Mouse (Mus musculus): ENCODE data around the gene Cyb561d2. TPM values are rescaled to one million over a fixed set of nuclear protein-coding genes. Genes with fewer than 3 reads are reported as not detected.
"Not testable (repeated sequence)": the region's sequence is repeated elsewhere in the genome, so short reads cannot be mapped to it uniquely, and the experiment has no call there.

Cyb561d2 gene
- polyA plus RNA-seq, 1 experiment from 2014 or later, result 7.6 TPM

GRCm38 (mm10) chr9:107578587-107578986 lies 36.6 kb upstream of the Cyb561d2 start, which contains the start of gene Naa80:
TSS of gene Naa80 (plus strand) at chr9:107578887.
- peak within 1 kb of the TSS; percentile 95 for H3K27ac ChIP-seq
- H3K4me3 ChIP-seq (ENCODE audit: inconsistent target), result peak within 1 kb of the TSS; percentile 83
- no peaks in the 10 kb centered on the region for H3K36me3 ChIP-seq (ENCODE audit: inconsistent target)
- H3K79me2 ChIP-seq (ENCODE audit: inconsistent target), result peaks cover 29% of the 10 kb centered on the region
- WGBS (ENCODE audit: missing documents), result 90% methylated on average over 2 of the region's 3 CpGs

- WGBS (ENCODE audit: missing documents), result 93% methylated on average over 10 of the region's 10 CpGs
- H3K27ac ChIP-seq, result peak overlapping the region; percentile 95
- peaks cover 29% of the 10 kb centered on the region for H3K79me2 ChIP-seq (ENCODE audit: inconsistent target)
- no peaks in the 10 kb centered on the region for H3K36me3 ChIP-seq (ENCODE audit: inconsistent target)
- peak overlapping the region; percentile 60 for H3K4me3 ChIP-seq (ENCODE audit: inconsistent target)
These were observed 35.9 kb upstream of the Cyb561d2 start for GRCm38 (mm10) chr9:107577871-107578270.

GRCm38 (mm10) chr9:107576357-107577107 lies 34.5 kb upstream of the Cyb561d2 start, which contains the start of gene Hyal1:
TSS of gene Hyal1 (plus strand) at chr9:107576927.
- H3K79me2 ChIP-seq (ENCODE audit: inconsistent target), result peaks cover 29% of the 10 kb centered on the region
- H3K36me3 ChIP-seq (ENCODE audit: inconsistent target), result peaks cover 10% of the 10 kb centered on the region; the same call in 1 of the 2 replicates
- peak within 1 kb of the TSS; percentile 95 for H3K27ac ChIP-seq
- 54% methylated on average over 16 of the region's 16 CpGs for WGBS (ENCODE audit: missing documents)
- H3K4me3 ChIP-seq (ENCODE audit: inconsistent target), result peak within 1 kb of the TSS; percentile 60

- WGBS (ENCODE audit: missing documents), result 96% methylated on average over 14 of the region's 14 CpGs
- Histone ChIP-seq H3K27ac (peak overlapping the region; percentile 54; the same call in 1 of the 2 replicates), H3K79me2 (ENCODE audit: inconsistent target) (peaks cover 22% of the 10 kb centered on the region), H3K4me3 (ENCODE audit: inconsistent target) (no peak overlapping the region), H3K36me3 (ENCODE audit: inconsistent target) (peaks cover 10% of the 10 kb centered on the region; the same call in 1 of the 2 replicates)
These were observed 33.8 kb upstream of the Cyb561d2 start for GRCm38 (mm10) chr9:107575579-107576356.

- not testable (repeated sequence) for H3K36me3 ChIP-seq (ENCODE audit: inconsistent target); H3K4me3 ChIP-seq (ENCODE audit: inconsistent target); H3K27ac ChIP-seq
- peaks cover 31% of the 10 kb centered on the region for H3K79me2 ChIP-seq (ENCODE audit: inconsistent target)
- 89% methylated on average over 6 of the region's 6 CpGs for WGBS (ENCODE audit: missing documents)
These were observed 31.8 kb upstream of the Cyb561d2 start for GRCm38 (mm10) chr9:107573774-107574173.

GRCm38 (mm10) chr9:107572327-107572662 lies 30.3 kb upstream of the Cyb561d2 start:
- Histone ChIP-seq H3K79me2 (ENCODE audit: inconsistent target) (peaks cover 16% of the 10 kb centered on the region), H3K36me3 (ENCODE audit: inconsistent target) (peaks cover 10% of the 10 kb centered on the region; the same call in 1 of the 2 replicates), H3K4me3 (ENCODE audit: inconsistent target) (no peak overlapping the region), H3K27ac (no peak overlapping the region)
- WGBS (ENCODE audit: missing documents), result 92% methylated on average over 2 of the region's 2 CpGs

- Histone ChIP-seq H3K79me2 (ENCODE audit: inconsistent target) (peaks cover 11% of the 10 kb centered on the region; the same call in 1 of the 2 replicates), H3K27ac (no peak overlapping the region), H3K36me3 (ENCODE audit: inconsistent target) (peaks cover 10% of the 10 kb centered on the region; the same call in 1 of the 2 replicates), H3K4me3 (ENCODE audit: inconsistent target) (no peak overlapping the region)
- 95% methylated on average over 22 of the region's 22 CpGs for WGBS (ENCODE audit: missing documents)
These were observed 29.7 kb upstream of the Cyb561d2 start for GRCm38 (mm10) chr9:107571534-107572326.

GRCm38 (mm10) chr9:107570845-107571244 lies 28.9 kb upstream of the Cyb561d2 start:
- Histone ChIP-seq H3K4me3 (ENCODE audit: inconsistent target) (no peak overlapping the region), H3K79me2 (ENCODE audit: inconsistent target) (peaks cover 11% of the 10 kb centered on the region; the same call in 1 of the 2 replicates), H3K36me3 (ENCODE audit: inconsistent target) (peaks cover 10% of the 10 kb centered on the region; the same call in 1 of the 2 replicates), H3K27ac (no peak overlapping the region)
- WGBS (ENCODE audit: missing documents), result 96% methylated on average over 20 of the region's 21 CpGs

- Histone ChIP-seq H3K36me3 (ENCODE audit: inconsistent target) (peaks cover 10% of the 10 kb centered on the region; the same call in 1 of the 2 replicates), H3K27ac (peak overlapping the region; percentile 91; the same call in 1 of the 2 replicates), H3K4me3 (ENCODE audit: inconsistent target) (peak overlapping the region; percentile 49), H3K79me2 (ENCODE audit: inconsistent target) (peaks cover 11% of the 10 kb centered on the region; the same call in 1 of the 2 replicates)
- 86% methylated on average over 13 of the region's 13 CpGs for WGBS (ENCODE audit: missing documents)
These were observed 28.0 kb upstream of the Cyb561d2 start for GRCm38 (mm10) chr9:107570016-107570415.

- Histone ChIP-seq H3K27ac (peak overlapping the region; percentile 91), H3K36me3 (ENCODE audit: inconsistent target) (peaks cover 10% of the 10 kb centered on the region; the same call in 1 of the 2 replicates), H3K4me3 (ENCODE audit: inconsistent target) (peak overlapping the region; percentile 49), H3K79me2 (ENCODE audit: inconsistent target) (peaks cover 14% of the 10 kb centered on the region; the same call in 1 of the 2 replicates)
- WGBS (ENCODE audit: missing documents), result under 1% methylated on average over 23 of the region's 23 CpGs
These were observed 27.3 kb upstream of the Cyb561d2 start for GRCm38 (mm10) chr9:107569270-107569669.

- 4% methylated on average over 40 of the region's 41 CpGs for WGBS (ENCODE audit: missing documents)
- peaks cover 10% of the 10 kb centered on the region; the same call in 1 of the 2 replicates for H3K36me3 ChIP-seq (ENCODE audit: inconsistent target)
- peak overlapping the region; percentile 49 for H3K4me3 ChIP-seq (ENCODE audit: inconsistent target)
- peak overlapping the region; percentile 91 for H3K27ac ChIP-seq
- peaks cover 21% of the 10 kb centered on the region; the same call in 1 of the 2 replicates for H3K79me2 ChIP-seq (ENCODE audit: inconsistent target)
These were observed 26.6 kb upstream of the Cyb561d2 start for GRCm38 (mm10) chr9:107568331-107569261.

- H3K36me3 ChIP-seq (ENCODE audit: inconsistent target), result peaks cover 10% of the 10 kb centered on the region; the same call in 1 of the 2 replicates
- 71% methylated on average over 18 of the region's 18 CpGs for WGBS (ENCODE audit: missing documents)
- H3K4me3 ChIP-seq (ENCODE audit: inconsistent target), result peak within 1 kb of the TSS; percentile 49
- peaks cover 24% of the 10 kb centered on the region; the same call in 1 of the 2 replicates for H3K79me2 ChIP-seq (ENCODE audit: inconsistent target)
- H3K27ac ChIP-seq, result peak within 1 kb of the TSS; percentile 91
These were observed 25.8 kb upstream of the Cyb561d2 start, which contains the start of gene Hyal2 for GRCm38 (mm10) chr9:107567702-107568319. TSS of gene Hyal2 (plus strand) at chr9:107567945.

Measured in macrophage (primary cell).